Mouse (Mus musculus) heart, postnatal 25 days (tissue): Measurements from ENCODE around the gene 6330409D20Rik. TPM values are rescaled to one million over a fixed set of nuclear protein-coding genes. Genes with fewer than 3 reads are reported as not detected.

Experiments
- DNase-seq: peaks from one replicate; pipeline ENCODE4 v3.0.0; 2022; ENCODE audit warnings: low spot score
- intact Hi-C: fragments of 180-260 bp; cut with DNase I; formaldehyde crosslinking; loops from one replicate; pipeline ENCODE4 v1.15.1; 2025
- total RNA-seq, 2 experiments: library from RNA; stranded (reverse); gene quantifications; 2 replicates each; pipeline ENCODE4 v1.2.3; 2021

Gene 6330409D20Rik
- not detected for total RNA-seq

- DNase-seq, result no peak
- intact Hi-C loops, result no loop called here
Measured at GRCm38 (mm10) chr2:32740916-32741272, at the start of gene 6330409D20Rik. Gene 6330409D20Rik, minus strand, starts transcription at chr2:32741016.

- no peak for DNase-seq
- intact Hi-C loops, result no loop called here
Measured at GRCm38 (mm10) chr2:32788581-32788980, 47.8 kb upstream of the 6330409D20Rik start.

GRCm38 (mm10) chr2:32787176-32787575 lies 46.4 kb upstream of the 6330409D20Rik start:
- no peak for DNase-seq

GRCm38 (mm10) chr2:32784048-32784681 lies 43.3 kb upstream of the 6330409D20Rik start, which contains the start of gene Cfap157:
Gene Cfap157, minus strand, starts transcription at chr2:32784428.
- peak; percentile 31 for DNase-seq
- intact Hi-C loops, result no loop called here

More at GRCm38 (mm10) chr2:32787176-32787575, 46.4 kb upstream of the 6330409D20Rik start:
- intact Hi-C loops, result no loop called here

- intact Hi-C loops, result no loop called here
- DNase-seq, result no peak
Measured at GRCm38 (mm10) chr2:32781710-32782109, 40.9 kb upstream of the 6330409D20Rik start.

GRCm38 (mm10) chr2:32779714-32780113 lies 38.9 kb upstream of the 6330409D20Rik start:
- intact Hi-C loops, result loop anchor here (1.0 kb wide), 1 partner anchor 75 kb away; no protein-coding TSS in a partner anchor
- no peak for DNase-seq

- DNase-seq, result no peak
- intact Hi-C loops, result loop anchor here (1.0 kb wide), 1 partner anchor 75 kb away; no protein-coding TSS in a partner anchor
Measured at GRCm38 (mm10) chr2:32779131-32779530, 38.3 kb upstream of the 6330409D20Rik start.

GRCm38 (mm10) chr2:32778081-32778480 lies 37.3 kb upstream of the 6330409D20Rik start:
- no peak for DNase-seq
- intact Hi-C loops, result no loop called here

- intact Hi-C loops, result no loop called here
- no peak for DNase-seq
Measured at GRCm38 (mm10) chr2:32776192-32776591, 35.4 kb upstream of the 6330409D20Rik start.

- intact Hi-C loops, result no loop called here
- DNase-seq, result peak; percentile 97
Measured at GRCm38 (mm10) chr2:32775359-32776074, 34.7 kb upstream of the 6330409D20Rik start, which contains the start of the genes Ttc16 and Ptrh1. Gene Ttc16, minus strand, starts transcription at chr2:32775633. Gene Ptrh1, plus strand, starts transcription at chr2:32775786.

- DNase-seq, result no peak
- intact Hi-C loops, result no loop called here
Measured at GRCm38 (mm10) chr2:32772626-32773279, 31.9 kb upstream of the 6330409D20Rik start.

- intact Hi-C loops, result no loop called here
- DNase-seq, result no peak
Measured at GRCm38 (mm10) chr2:32771886-32772285, 31.1 kb upstream of the 6330409D20Rik start.

- intact Hi-C loops, result no loop called here
- no peak for DNase-seq
Measured at GRCm38 (mm10) chr2:32769327-32770085, 28.7 kb upstream of the 6330409D20Rik start.

GRCm38 (mm10) chr2:32768661-32769285 lies 28.0 kb upstream of the 6330409D20Rik start:
- intact Hi-C loops, result no loop called here
- DNase-seq, result no peak

GRCm38 (mm10) chr2:32767241-32767640 lies 26.4 kb upstream of the 6330409D20Rik start:
- intact Hi-C loops, result no loop called here

GRCm38 (mm10) chr2:32763353-32763752 lies 22.5 kb upstream of the 6330409D20Rik start:
- intact Hi-C loops, result no loop called here
- DNase-seq, result no peak

More at GRCm38 (mm10) chr2:32767241-32767640, 26.4 kb upstream of the 6330409D20Rik start:
- no peak for DNase-seq

- DNase-seq, result no peak
- intact Hi-C loops, result no loop called here
Measured at GRCm38 (mm10) chr2:32761859-32762258, 21.0 kb upstream of the 6330409D20Rik start.

- intact Hi-C loops, result no loop called here
- no peak for DNase-seq
Measured at GRCm38 (mm10) chr2:32761361-32761760, 20.5 kb upstream of the 6330409D20Rik start.

GRCm38 (mm10) chr2:32759001-32759400 lies 18.2 kb upstream of the 6330409D20Rik start:
- intact Hi-C loops, result no loop called here
- no peak for DNase-seq
